Mouse (Mus musculus) brain, embryonic 14.5 days (tissue): Measurements from ENCODE around the gene Zbtb16. TPM values are rescaled to one million over a fixed set of nuclear protein-coding genes. Genes with fewer than 3 reads are reported as not detected.

Experiments used
- DNase-seq: peaks from one replicate; pipeline ENCODE4 v3.0.0-alpha.2; 2011; ENCODE audit warnings: low read depth
- CTCF ChIP-seq: fragments of 200-500 bp; IDR thresholded peaks from 2 replicates; pipeline ENCODE4 v1.5.1; 2012; ENCODE audit warnings: inconsistent platforms, mild to moderate bottlenecking, moderate library complexity, borderline replicate concordance; ENCODE audit not compliant: insufficient read depth, insufficient read length; ENCODE audit errors: extremely low read depth
- POLR2A ChIP-seq: fragments of 200-500 bp; IDR thresholded peaks from 2 replicates; pipeline ENCODE4 v1.6.1; 2012; ENCODE audit warnings: mild to moderate bottlenecking, inconsistent platforms, borderline replicate concordance; ENCODE audit not compliant: poor library complexity, insufficient read depth, insufficient read length, severe bottlenecking; ENCODE audit errors: extremely low read depth
- polyA plus RNA-seq: library from polyadenylated mRNA; depleted of rRNA; stranded (reverse); fragments of >200 nt; gene quantifications from 2 replicates; pipeline ENCODE4 v1.2.3, GENCODE M21; 2012; rRNA removed

Gene Zbtb16
- polyA plus RNA-seq, 1 experiment, result 4.1 TPM

DNA sequence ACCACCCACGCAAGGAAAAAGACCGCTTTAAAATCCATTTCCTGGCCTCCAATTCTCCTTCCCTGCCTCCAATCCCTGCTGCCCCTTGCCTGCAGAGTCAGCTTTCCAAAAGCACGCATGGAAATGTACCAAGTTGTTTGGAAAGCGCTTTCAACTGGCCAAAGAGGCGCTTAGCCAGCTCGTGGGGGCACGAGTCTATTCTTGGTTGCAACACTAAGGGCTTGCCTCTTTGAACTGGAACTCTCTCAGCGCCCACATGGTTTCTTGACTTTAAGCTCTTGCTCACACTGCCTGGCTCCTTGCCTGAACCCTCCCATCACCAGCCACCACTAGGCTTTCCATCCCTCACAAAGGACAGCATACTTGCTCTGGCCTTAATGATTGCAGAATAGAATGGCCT, 217.9 kb downstream of the Zbtb16 start:
- no peak for DNase-seq
- TF ChIP-seq CTCF (no peak), POLR2A (no peak)

DNA sequence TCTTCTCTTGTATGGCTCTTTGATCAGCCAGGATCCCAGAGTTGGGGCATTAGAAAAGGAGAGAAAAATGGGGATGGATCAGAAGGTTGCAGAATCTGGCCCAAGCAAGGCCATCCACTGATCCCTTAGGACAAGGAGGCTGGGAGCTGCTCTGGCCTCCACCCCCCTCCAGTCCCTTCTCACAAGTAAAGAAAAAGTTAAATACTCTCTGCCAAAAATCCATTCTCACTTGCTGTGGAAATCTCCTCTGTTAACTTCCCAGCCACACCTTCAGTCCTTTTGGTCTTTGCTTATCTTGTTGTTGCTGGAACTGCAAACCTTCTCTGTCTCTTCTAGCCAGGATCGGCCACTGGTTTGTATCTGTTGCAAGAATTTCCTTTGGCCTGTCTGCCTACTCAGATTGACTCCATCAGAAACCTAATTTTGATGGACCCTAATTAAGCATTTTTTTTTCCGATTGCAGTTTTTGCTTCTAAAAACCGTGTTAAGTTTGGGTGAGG, 218.5 kb downstream of the Zbtb16 start:
- TF ChIP-seq POLR2A (no peak), CTCF (no peak)
- DNase-seq, result no peak

DNA sequence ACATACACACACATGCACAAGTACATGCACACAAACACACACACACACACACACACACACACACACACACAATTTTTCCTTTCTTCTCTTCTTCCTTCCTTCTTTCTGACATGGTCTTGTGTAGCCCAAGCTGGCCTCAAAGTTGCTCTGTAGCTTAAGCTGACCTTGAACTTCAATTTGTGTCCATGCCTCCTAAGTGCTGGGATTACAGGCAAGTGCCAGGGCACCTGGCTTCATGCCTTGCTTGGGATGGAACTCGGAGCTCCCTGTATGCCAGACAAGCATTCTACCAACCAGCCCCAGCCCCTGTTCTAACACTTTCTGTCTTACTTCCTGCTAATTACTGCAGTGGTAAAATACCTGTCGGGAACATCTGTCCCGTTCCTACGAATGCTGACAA, 222.8 kb downstream of the Zbtb16 start:
- no peak for DNase-seq
- TF ChIP-seq CTCF, result no peak
- no peak for TF ChIP-seq POLR2A

DNA sequence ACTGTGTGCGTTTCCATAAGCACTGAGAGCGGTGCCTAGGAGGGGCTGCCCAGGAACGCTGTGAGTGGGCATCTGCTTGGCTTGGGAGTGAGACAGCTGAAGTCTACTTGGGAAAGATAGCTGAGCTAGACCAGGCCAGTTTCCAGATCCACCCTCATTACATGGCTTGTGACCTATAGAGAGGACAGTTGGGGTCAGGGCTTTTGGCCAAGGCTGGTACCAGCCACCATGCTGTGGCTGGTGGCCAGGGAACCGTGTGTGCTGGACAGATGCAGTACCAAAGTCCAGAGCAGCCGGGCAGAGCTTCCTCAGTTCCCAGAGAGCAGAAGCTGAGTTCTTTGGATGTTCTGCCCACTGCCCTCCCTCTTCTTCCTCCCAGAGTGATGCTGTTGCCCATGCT, 223.5 kb downstream of the Zbtb16 start:
- DNase-seq, result no peak
- no peak for TF ChIP-seq CTCF
- no peak for TF ChIP-seq POLR2A

DNA sequence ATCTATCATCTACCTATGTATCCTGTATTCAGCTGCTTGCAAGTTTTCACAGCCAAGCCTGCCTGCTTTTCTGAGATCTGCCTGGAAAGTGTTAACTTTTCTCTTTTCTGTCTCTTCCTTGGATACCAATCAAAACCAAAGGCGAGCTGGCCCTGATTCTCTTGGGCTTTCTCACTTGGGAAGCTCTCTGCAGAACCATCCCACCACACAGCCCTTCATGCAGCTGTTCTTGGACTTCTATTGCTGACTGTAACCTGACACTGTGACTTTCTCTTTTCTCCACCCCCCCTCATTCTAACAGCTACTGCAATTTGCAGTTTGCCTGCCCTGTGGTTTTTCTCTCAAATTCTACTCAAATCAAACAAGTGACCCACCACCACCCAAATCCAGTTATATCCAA, 225.0 kb downstream of the Zbtb16 start:
- no peak for DNase-seq

DNA sequence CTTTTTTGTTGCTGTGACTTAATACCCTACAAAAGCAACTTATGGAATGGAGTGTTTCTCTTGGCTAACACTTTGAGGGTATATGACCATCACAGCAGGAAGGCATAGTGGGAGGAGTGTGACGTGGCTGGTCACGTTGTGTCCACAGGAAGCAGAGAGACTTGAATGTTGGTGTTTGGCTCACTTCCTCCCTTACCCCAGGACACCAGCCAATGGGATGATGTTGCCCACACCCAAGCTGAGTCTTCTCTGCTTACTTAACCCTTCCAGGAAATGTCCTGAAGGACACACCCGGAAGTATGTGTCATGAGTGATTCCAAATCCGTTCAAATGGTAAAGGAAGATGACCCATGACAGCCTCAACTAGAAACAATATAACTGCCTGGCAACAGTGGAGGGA, 226.3 kb downstream of the Zbtb16 start:
- DNase-seq, result no peak

More for the DNA sequence above, 225.0 kb downstream of the Zbtb16 start:
- TF ChIP-seq POLR2A, result no peak
- TF ChIP-seq CTCF, result no peak

DNA sequence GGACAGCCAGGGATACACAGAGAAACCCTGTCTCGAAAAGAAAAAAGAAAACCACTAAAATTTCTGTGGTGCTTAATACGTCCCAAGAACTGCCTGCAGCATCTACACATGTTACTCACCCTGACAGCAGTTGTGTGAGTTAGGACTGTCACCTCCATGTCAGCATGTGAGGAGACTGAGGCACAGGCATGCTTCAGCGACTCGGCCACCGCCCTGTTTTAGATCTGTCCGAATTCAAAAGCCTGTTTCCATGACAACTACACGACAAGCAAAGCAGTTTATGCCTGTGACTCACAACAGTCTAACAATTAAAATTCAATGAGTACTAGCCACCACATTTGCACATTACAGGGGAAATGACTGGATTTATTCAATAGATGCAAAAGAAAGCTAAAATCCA, 228.6 kb downstream of the Zbtb16 start:
- DNase-seq, result peak; percentile 55
- TF ChIP-seq POLR2A, result no peak
- TF ChIP-seq CTCF, result no peak

More for the DNA sequence above, 226.3 kb downstream of the Zbtb16 start:
- TF ChIP-seq CTCF (no peak), POLR2A (no peak)

DNA sequence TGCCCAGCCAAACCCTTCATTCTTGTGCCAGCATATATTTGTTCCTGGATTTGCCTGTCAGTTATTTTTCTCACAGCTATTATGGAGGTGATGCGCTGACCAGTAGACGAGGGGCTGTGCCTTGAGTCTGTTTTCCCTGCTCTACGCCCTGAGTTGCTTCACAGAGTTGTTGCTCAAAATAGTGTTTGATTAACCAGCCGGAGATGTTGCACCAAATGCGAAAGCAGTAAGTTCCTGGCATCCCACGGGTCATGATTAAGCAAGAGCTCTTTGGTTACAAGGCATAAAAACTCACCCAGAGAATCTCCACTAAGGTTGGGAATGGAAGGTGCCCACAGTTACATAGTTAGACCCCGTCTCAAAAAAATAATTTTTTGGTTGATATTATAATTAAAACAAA, 229.9 kb downstream of the Zbtb16 start:
- TF ChIP-seq POLR2A (no peak), CTCF (no peak)
- DNase-seq, result no peak

DNA sequence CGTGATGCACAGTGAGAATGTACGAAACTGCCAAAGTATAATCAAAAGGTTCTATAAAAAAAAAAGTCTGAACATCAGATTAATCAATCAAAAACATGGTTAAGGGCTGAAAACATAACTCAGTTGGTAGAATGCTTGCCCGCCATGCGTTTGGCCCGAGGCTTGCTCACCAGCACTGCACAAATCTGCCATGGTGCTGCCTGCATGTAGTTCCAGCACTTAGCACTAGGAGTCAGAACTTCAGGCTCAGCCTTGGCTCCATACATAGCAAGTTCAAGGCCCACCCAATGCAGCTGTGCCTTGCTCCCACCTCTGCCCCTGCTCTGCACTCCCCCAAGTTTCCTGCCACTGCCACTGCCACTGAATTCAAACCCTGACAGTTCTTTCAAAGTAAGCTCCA, 230.3 kb downstream of the Zbtb16 start:
- no peak for DNase-seq
- TF ChIP-seq CTCF (no peak; the same call in 1 of the 2 replicates), POLR2A (no peak)

DNA sequence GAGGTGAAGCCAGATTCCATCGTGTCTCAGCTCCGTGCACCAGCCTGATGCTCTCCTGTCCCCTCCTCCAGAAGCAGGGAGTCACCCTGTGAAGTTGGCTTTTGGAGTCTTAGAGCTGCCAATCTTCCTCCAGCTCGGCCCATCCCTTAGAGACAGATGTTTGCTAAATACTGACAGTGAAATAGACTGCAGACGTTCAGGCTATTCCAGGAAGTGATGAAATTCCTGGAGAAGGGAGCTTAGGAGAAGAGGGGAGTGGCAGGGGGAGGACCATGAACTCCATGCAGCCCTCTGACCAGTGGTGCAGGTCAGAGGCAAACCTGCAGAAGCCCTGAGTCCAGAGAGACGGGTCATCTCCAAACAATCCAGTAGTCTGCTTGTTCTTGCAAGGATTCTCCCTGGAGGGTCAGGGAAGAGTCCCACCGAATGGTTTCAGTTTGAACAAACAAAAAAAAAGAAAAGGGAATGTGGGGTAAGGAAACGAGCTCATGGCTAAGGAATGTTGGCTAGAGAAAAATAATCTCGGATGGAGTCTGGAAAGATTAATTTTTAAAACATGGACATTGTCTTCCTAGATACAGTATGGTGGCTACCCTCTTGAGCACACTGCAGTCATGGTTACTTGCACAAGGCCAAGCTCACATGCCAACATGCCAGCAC, 231.0 kb downstream of the Zbtb16 start, which contains the start of gene Nnmt:
Nnmt (minus strand) TSS at position 215 of the 660 bp plus-strand sequence.
- TF ChIP-seq CTCF, result no peak
- no peak for TF ChIP-seq POLR2A
- DNase-seq, result no peak

Other genes starting within 250 kb of the Zbtb16 start
- gene Nnmt, start 231.1 kb downstream of the Zbtb16 start, polyA plus RNA-seq, result 0.34 and 0.81 TPM in 2 replicates
- 2.5 and 3.6 TPM in 2 replicates for gene Htr3a, start 74.9 kb upstream of the Zbtb16 start, polyA plus RNA-seq
- gene Htr3b, start 128.8 kb upstream of the Zbtb16 start, polyA plus RNA-seq, result 0.14 TPM in 1 of 2 replicates, not detected in the other
- gene Usp28, start 149.2 kb upstream of the Zbtb16 start, polyA plus RNA-seq, result 44.9 and 49.2 TPM in 2 replicates
- gene Zw10, start 219.4 kb upstream of the Zbtb16 start, polyA plus RNA-seq, result 28.9 and 36.7 TPM in 2 replicates
- 1.8 and 2.2 TPM in 2 replicates for gene Tmprss5, start 245.0 kb upstream of the Zbtb16 start, polyA plus RNA-seq